In genomic region chr6:5180645-5181044, GRCm38 (mm10) we compare ENCODE assay signal across 24 mouse cellular contexts. TPM values are rescaled to one million over a fixed set of nuclear protein-coding genes. Genes with fewer than 3 reads are reported as not detected.
"Had no signal": no experiment of that assay in that cellular context is flagged by ENCODE, and none has a peak within 500 bp of the region (broad histone marks: within the 10 kb centered on the region; RNA-seq: fewer than 3 reads in every experiment).

No protein-coding gene starts in this region.

- ATAC-seq: liver, postnatal 0 days; lung, postnatal 0 days had no signal

- H3K4me3 ChIP-seq: limb, embryonic 13.5 days; neural tube, embryonic 12.5 days; neural tube, embryonic 15.5 days had no signal

- H3K9me3 ChIP-seq: limb, embryonic 13.5 days; neural tube, embryonic 12.5 days; neural tube, embryonic 15.5 days had no signal

- H3K27ac ChIP-seq: limb, embryonic 13.5 days; liver, embryonic 14.5 days; macrophage; neural tube, embryonic 12.5 days; neural tube, embryonic 15.5 days had no signal

- DNase-seq: kidney, adult 9 months; kidney, postnatal 14 days; kidney, postnatal 4 days; left cerebral cortex, postnatal 4 days; liver, postnatal 0 days; lung, embryonic 14.5 days; midbrain, embryonic 14.5 days; right cerebral cortex, adult 18-20 months; right cerebral cortex, postnatal 25 days; spleen, adult 18-20 months; thymus, adult 2 months; thymus, postnatal 14 days; thymus, postnatal 4 days had no signal

- H3K27me3 ChIP-seq: limb, embryonic 13.5 days; neural tube, embryonic 12.5 days; neural tube, embryonic 15.5 days had no signal

- H3K4me2 ChIP-seq: limb, embryonic 13.5 days; lung, embryonic 14.5 days; neural tube, embryonic 12.5 days; neural tube, embryonic 15.5 days had no signal

- H3K36me3 ChIP-seq: limb, embryonic 13.5 days; neural tube, embryonic 12.5 days; neural tube, embryonic 15.5 days had no signal

- H3K9ac ChIP-seq: limb, embryonic 13.5 days; liver, embryonic 14.5 days; liver, postnatal 0 days; lung, embryonic 14.5 days; neural tube, embryonic 12.5 days; neural tube, embryonic 15.5 days had no signal

RNA-seq across cellular contexts. Expression of gene Pon1, which starts 13.1 kb away (rescaled TPM):
- total RNA-seq: layer of hippocampus, adult 18-20 months; left cerebral cortex, adult 8-10 months; left cerebral cortex, postnatal 14 days; left cerebral cortex, postnatal 4 days; megakaryocyte, adult 5-6 weeks had no signal
- polyA plus RNA-seq: limb, embryonic 13.5 days; lung, embryonic 14.5 days; macrophage; midbrain, embryonic 14.5 days; midbrain, postnatal 0 days; neural tube, embryonic 12.5 days; neural tube, embryonic 15.5 days had no signal
